Mouse (Mus musculus): ENCODE data around the gene Tsc1. TPM values are rescaled to one million over a fixed set of nuclear protein-coding genes. Genes with fewer than 3 reads are reported as not detected.

Gene Tsc1
- 57.1 TPM for total RNA-seq (2023)

GRCm38 (mm10) chr2:28640461-28641424 lies at the start of gene Tsc1:
Gene Tsc1, plus strand, starts transcription at chr2:28641228.

DNA sequence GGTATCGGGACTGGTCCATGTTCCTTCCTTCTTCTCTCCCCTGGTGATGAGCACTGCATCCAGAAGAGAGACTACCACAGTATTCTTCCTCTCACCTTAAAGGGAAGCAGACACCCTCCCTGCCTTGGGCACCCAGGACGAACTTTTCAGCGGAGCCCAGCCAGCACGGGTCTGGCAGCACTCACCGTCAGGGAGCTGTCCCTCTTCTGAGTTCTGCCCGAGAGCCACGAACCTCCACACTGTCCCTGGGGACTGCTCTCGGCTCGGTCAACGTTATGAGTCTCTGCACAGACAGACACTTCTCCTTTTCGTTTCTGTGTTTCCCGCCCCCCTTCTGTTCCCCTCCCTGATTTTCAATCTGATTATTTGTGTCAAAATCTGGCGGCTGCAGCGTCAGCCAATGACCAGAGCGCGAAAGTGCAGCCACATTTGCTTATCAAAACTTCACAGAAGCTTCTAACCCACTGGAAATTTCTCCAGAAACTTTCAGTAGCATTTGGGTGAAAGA lies 19.3 kb upstream of the Tsc1 start, which contains the start of gene Gfi1b:
Gene Gfi1b (minus strand): TSS at position 319 of the 508 bp plus-strand sequence.

DNA sequence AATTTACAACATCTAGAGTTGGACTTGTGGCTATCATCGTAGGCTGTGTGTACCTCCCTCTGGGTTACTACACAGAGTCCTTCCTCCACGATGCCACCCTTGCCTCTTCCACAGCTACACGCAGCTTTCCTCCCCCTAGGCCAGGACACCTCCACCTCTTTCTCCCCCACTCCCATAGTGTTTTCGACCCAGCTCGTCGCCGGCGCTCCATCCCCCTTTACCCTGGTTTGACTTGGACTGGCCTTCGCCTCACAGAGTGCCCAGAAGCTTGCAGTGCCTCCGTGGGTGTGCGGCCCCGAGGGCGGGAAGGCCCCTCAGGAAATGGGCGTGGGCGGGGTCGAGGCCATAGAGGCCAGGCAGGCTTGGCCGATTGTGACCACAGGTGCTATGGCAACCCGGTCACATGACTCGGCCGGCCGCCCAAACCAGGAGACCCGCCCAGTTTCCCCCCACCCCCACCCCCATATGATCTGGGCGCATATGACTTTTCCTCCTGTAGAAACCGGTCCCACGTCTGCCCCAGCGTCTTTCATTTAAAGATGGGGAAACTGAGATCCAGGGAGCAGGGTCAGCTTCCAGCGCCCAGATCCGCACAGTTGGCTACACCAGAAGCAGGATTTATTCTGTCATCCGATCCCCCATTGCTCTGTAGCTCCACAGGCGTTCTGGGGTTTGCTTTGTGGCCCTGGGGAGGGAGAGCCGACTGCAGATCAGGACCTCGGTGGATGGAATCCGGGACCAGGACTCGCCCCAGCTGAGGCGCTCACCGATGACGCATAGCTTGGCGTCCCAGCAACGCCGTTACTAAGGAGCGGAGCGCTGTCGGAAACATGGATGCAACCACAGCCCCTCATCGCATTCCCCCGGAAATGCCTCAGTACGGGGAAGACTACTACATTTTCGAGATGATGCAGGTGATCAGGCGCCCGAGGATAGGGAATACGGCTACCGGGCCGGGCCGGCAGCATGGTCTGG lies 58.6 kb downstream of the Tsc1 start, which contains the start of the genes Spaca9 and Ak8:
Gene Spaca9 (minus strand): TSS at position 367 of the 975 bp plus-strand sequence.
Gene Ak8 (plus strand): TSS at position 804 of the 975 bp plus-strand sequence.

Other genes with a start within 250 kb of the Tsc1 start
- 0.12 TPM for gene Ppp1r26, start 194.4 kb upstream of the Tsc1 start, total RNA-seq (2023)
- not detected for gene 1700007K13Rik, start 174.9 kb upstream of the Tsc1 start, total RNA-seq (2023)
- 23.2 TPM for gene Mrps2, start 173.2 kb upstream of the Tsc1 start, total RNA-seq (2023)
- 0.64 TPM for gene Gbgt1, start 144.3 kb upstream of the Tsc1 start, total RNA-seq (2023)
- not detected for gene Gm10134, start 135.1 kb upstream of the Tsc1 start, total RNA-seq (2023)
- gene Ralgds, start 128.1 kb upstream of the Tsc1 start, total RNA-seq (2023), result 50.5 TPM
- gene Cel, start 77.8 kb upstream of the Tsc1 start, total RNA-seq (2023), result 6.8 TPM
- 28.1 TPM for gene Gtf3c5, start 57.5 kb upstream of the Tsc1 start, total RNA-seq (2023)
- gene Gfi1b, start 19.2 kb upstream of the Tsc1 start, total RNA-seq (2023), result 0.52 TPM
- gene Spaca9, start 58.5 kb downstream of the Tsc1 start, total RNA-seq (2023), result not detected
- not detected for gene Ak8, start 58.9 kb downstream of the Tsc1 start, total RNA-seq (2023)
- 11.4 TPM for gene Gtf3c4, start 199.1 kb downstream of the Tsc1 start, total RNA-seq (2023)
- 24.6 TPM for gene Ddx31, start 199.2 kb downstream of the Tsc1 start, total RNA-seq (2023)